Mouse (Mus musculus): ENCODE data around the gene 1700057G04Rik.

GRCm38 (mm10) chr9:92272650-92273049 is 36.5 kb upstream of the 1700057G04Rik start:
- TF ChIP-seq E2F4 (IDR thresholded peaks at IDR 0.05; ENCODE audit: borderline replicate concordance, low read depth, low read length) (no peak), CHD2 (IDR thresholded peaks at IDR 0.05; ENCODE audit: low read length) (no peak), POLR2A (IDR thresholded peaks at IDR 0.05; ENCODE audit: control insufficient read depth in 1 of 2, insufficient read depth in 1 of 2, low read depth in 1 of 2, low read length in 2 of 2, poor library complexity in 1 of 2) (no peak), CTCF (IDR thresholded peaks at IDR 0.05 in 2 of 3, conservative IDR thresholded peaks at IDR 0.05 in 1 of 3; ENCODE audit: control insufficient read depth in 1 of 3, insufficient read depth in 1 of 3, low read depth in 2 of 3, low read length in 3 of 3, poor library complexity in 1 of 3, severe bottlenecking in 1 of 3) (no peak), EP300 (IDR thresholded peaks at IDR 0.05; ENCODE audit: low read depth in 1 of 2, low read length in 2 of 2) (no peak), TAL1 (IDR thresholded peaks at IDR 0.05; ENCODE audit: low read length) (no peak), USF1 (IDR thresholded peaks at IDR 0.05; ENCODE audit: low read depth, low read length) (no peak), ZMIZ1 (IDR thresholded peaks at IDR 0.05; ENCODE audit: low read depth, low read length) (no peak), KAT2A (conservative IDR thresholded peaks at IDR 0.05; ENCODE audit: low read depth, low read length) (no peak), GABPA (IDR thresholded peaks at IDR 0.05; ENCODE audit: low read depth, low read length) (no peak)
